25 mouse cellular contexts compared by ENCODE assay signal in genomic region chr1:184241846-184242245, GRCm38 (mm10).
"Had no signal": no experiment of that assay in that cellular context is flagged by ENCODE, and none has a peak within 500 bp of the region (broad histone marks: within the 10 kb centered on the region; RNA-seq: fewer than 3 reads in every experiment).

No protein-coding gene starts in this region.

- H3K4me1 ChIP-seq: heart, embryonic 13.5 days; heart, embryonic 15.5 days; hindbrain, embryonic 13.5 days; liver, embryonic 12.5 days had no signal

- H3K4me2 ChIP-seq: heart, embryonic 11.5 days; heart, embryonic 13.5 days; heart, embryonic 15.5 days; hindbrain, embryonic 13.5 days; hindbrain, embryonic 15.5 days; kidney, embryonic 15.5 days; limb, embryonic 13.5 days; limb, embryonic 15.5 days; liver, embryonic 12.5 days had no signal

- DNase-seq: forebrain, postnatal 0 days; gastrocnemius, postnatal 14 days; heart, adult 18-20 months; heart, postnatal 14 days; heart, postnatal 36 days; kidney, adult 11 months; kidney, adult 2 months; kidney, adult 9 months; kidney, postnatal 14 days; kidney, postnatal 36 days; layer of hippocampus, adult 9-11 months; layer of hippocampus, postnatal 36 days; left cerebral cortex, postnatal 4 days had no signal

- H3K27ac ChIP-seq: heart, embryonic 13.5 days; heart, embryonic 15.5 days; hindbrain, embryonic 13.5 days; hindbrain, embryonic 15.5 days; hindbrain, postnatal 0 days; kidney, embryonic 15.5 days; kidney, postnatal 0 days; limb, embryonic 13.5 days; limb, embryonic 15.5 days; liver, embryonic 12.5 days had no signal

- H3K4me3 ChIP-seq: heart, embryonic 13.5 days; heart, embryonic 15.5 days; hindbrain, embryonic 13.5 days; hindbrain, embryonic 15.5 days; kidney, embryonic 15.5 days; limb, embryonic 13.5 days; limb, embryonic 15.5 days; liver, embryonic 12.5 days had no signal

- H3K36me3 ChIP-seq: heart, embryonic 13.5 days; heart, embryonic 15.5 days; hindbrain, embryonic 13.5 days; hindbrain, embryonic 15.5 days; kidney, embryonic 15.5 days; limb, embryonic 13.5 days; limb, embryonic 15.5 days; liver, embryonic 12.5 days had no signal

- H3K9ac ChIP-seq: forebrain, postnatal 0 days; heart, embryonic 13.5 days; heart, embryonic 15.5 days; hindbrain, embryonic 13.5 days; hindbrain, embryonic 15.5 days; kidney, embryonic 15.5 days; limb, embryonic 13.5 days; limb, embryonic 15.5 days; liver, embryonic 12.5 days had no signal

- H3K9me3 ChIP-seq: heart, embryonic 13.5 days; heart, embryonic 15.5 days; hindbrain, embryonic 13.5 days; hindbrain, embryonic 15.5 days; kidney, embryonic 15.5 days; limb, embryonic 13.5 days; limb, embryonic 15.5 days; liver, embryonic 12.5 days had no signal

- ATAC-seq: forebrain, postnatal 0 days; hindbrain, postnatal 0 days; intestine, embryonic 16.5 days; liver, embryonic 12.5 days had no signal

- H3K27me3 ChIP-seq: heart, embryonic 15.5 days; hindbrain, embryonic 13.5 days; hindbrain, embryonic 15.5 days; kidney, embryonic 15.5 days; liver, embryonic 12.5 days had no signal
